In genomic region chr5:62819567-62819966, GRCm38 (mm10) we compare ENCODE assay signal across 44 mouse cellular contexts. TPM values are rescaled to one million over a fixed set of nuclear protein-coding genes. Genes with fewer than 3 reads are reported as not detected.
"Had no signal": no experiment of that assay in that cellular context is flagged by ENCODE, and none has a peak within 500 bp of the region (broad histone marks: within the 10 kb centered on the region; RNA-seq: fewer than 3 reads in every experiment).

No protein-coding gene starts in this region.

- H3K4me2 ChIP-seq: limb, embryonic 12.5 days; limb, embryonic 13.5 days; limb, embryonic 15.5 days; liver, embryonic 11.5 days; liver, embryonic 12.5 days; liver, embryonic 13.5 days; liver, embryonic 15.5 days; lung, embryonic 14.5 days; lung, embryonic 15.5 days; midbrain, embryonic 11.5 days; midbrain, embryonic 12.5 days; midbrain, embryonic 13.5 days; midbrain, embryonic 15.5 days; neural tube, embryonic 12.5 days had no signal

- H3K9ac ChIP-seq: limb, embryonic 12.5 days; limb, embryonic 13.5 days; limb, embryonic 15.5 days; liver, embryonic 12.5 days; liver, embryonic 13.5 days; liver, embryonic 14.5 days; liver, embryonic 15.5 days; liver, postnatal 0 days; lung, embryonic 14.5 days; lung, embryonic 15.5 days; midbrain, embryonic 12.5 days; midbrain, embryonic 13.5 days; midbrain, embryonic 15.5 days; neural tube, embryonic 12.5 days had no signal

- H3K4me3 ChIP-seq: limb, embryonic 10.5 days; limb, embryonic 12.5 days; limb, embryonic 13.5 days; limb, embryonic 15.5 days; liver, embryonic 12.5 days; liver, embryonic 13.5 days; liver, embryonic 15.5 days; lung, embryonic 15.5 days; megakaryocyte, embryonic 14.5 days; midbrain, embryonic 10.5 days; midbrain, embryonic 12.5 days; midbrain, embryonic 13.5 days; midbrain, embryonic 15.5 days; neural tube, embryonic 12.5 days had no signal

- DNase-seq: left cerebral cortex, postnatal 4 days; liver, embryonic 13.5 days; liver, postnatal 0 days; lung, adult 18-20 months; lung, adult 2 months; lung, embryonic 14.5 days; lung, postnatal 10 days; lung, postnatal 14 days; lung, postnatal 36 days; lung, postnatal 4 days; midbrain, embryonic 14.5 days had no signal

- H3K4me1 ChIP-seq: limb, embryonic 10.5 days; limb, embryonic 12.5 days; limb, embryonic 13.5 days; limb, embryonic 15.5 days; liver, embryonic 12.5 days; liver, embryonic 13.5 days; liver, embryonic 15.5 days; lung, embryonic 15.5 days; midbrain, embryonic 10.5 days; midbrain, embryonic 12.5 days; midbrain, embryonic 13.5 days; midbrain, embryonic 15.5 days; neural tube, embryonic 12.5 days had no signal

- H3K27me3 ChIP-seq: limb, embryonic 12.5 days; limb, embryonic 13.5 days; limb, embryonic 15.5 days; liver, embryonic 12.5 days; liver, embryonic 13.5 days; liver, embryonic 15.5 days; lung, embryonic 15.5 days; megakaryocyte, embryonic 14.5 days; midbrain, embryonic 12.5 days; midbrain, embryonic 13.5 days; midbrain, embryonic 15.5 days; neural tube, embryonic 12.5 days had no signal

- H3K27ac ChIP-seq: limb, embryonic 10.5 days; limb, embryonic 12.5 days; limb, embryonic 13.5 days; limb, embryonic 15.5 days; liver, embryonic 12.5 days; liver, embryonic 13.5 days; liver, embryonic 14.5 days; liver, embryonic 15.5 days; lung, embryonic 15.5 days; macrophage; midbrain, embryonic 10.5 days; midbrain, embryonic 12.5 days; midbrain, embryonic 13.5 days; midbrain, embryonic 15.5 days; neural tube, embryonic 12.5 days had no signal

- H3K9me3 ChIP-seq: limb, embryonic 10.5 days; limb, embryonic 12.5 days; limb, embryonic 13.5 days; limb, embryonic 15.5 days; liver, embryonic 12.5 days; liver, embryonic 13.5 days; liver, embryonic 15.5 days; lung, embryonic 15.5 days; megakaryocyte, embryonic 14.5 days; midbrain, embryonic 10.5 days; midbrain, embryonic 12.5 days; midbrain, embryonic 13.5 days; midbrain, embryonic 15.5 days; neural tube, embryonic 12.5 days had no signal

- H3K36me3 ChIP-seq: limb, embryonic 10.5 days; limb, embryonic 12.5 days; limb, embryonic 13.5 days; limb, embryonic 15.5 days; liver, embryonic 12.5 days; liver, embryonic 13.5 days; liver, embryonic 15.5 days; lung, embryonic 15.5 days; midbrain, embryonic 10.5 days; midbrain, embryonic 12.5 days; midbrain, embryonic 13.5 days; midbrain, embryonic 15.5 days; neural tube, embryonic 12.5 days had no signal

RNA-seq across cellular contexts. Expression of gene Dthd1, which starts 5.9 kb away (rescaled TPM):
- total RNA-seq: left cerebral cortex, postnatal 10 days; left cerebral cortex, postnatal 14 days; left cerebral cortex, postnatal 25 days; left cerebral cortex, postnatal 36 days; liver, adult 2 months; megakaryocyte, adult 5-6 weeks; megakaryocyte-erythroid progenitor cell, adult 5-6 weeks; monocyte, adult 5-6 weeks had no signal
- polyA plus RNA-seq: limb, embryonic 10.5 days; limb, embryonic 11.5 days; limb, embryonic 12.5 days; limb, embryonic 13.5 days; limb, embryonic 14.5 days; limb, embryonic 15.5 days; liver, adult 2 months; liver, embryonic 11.5 days; liver, embryonic 12.5 days; liver, embryonic 13.5 days; liver, embryonic 14.5 days; liver, embryonic 15.5 days; liver, embryonic 16.5 days; liver, postnatal 0 days; lung, adult 2 months; lung, embryonic 14.5 days; lung, embryonic 15.5 days; lung, embryonic 16.5 days; lung, postnatal 0 days; macrophage; midbrain, embryonic 10.5 days; midbrain, embryonic 11.5 days; midbrain, embryonic 12.5 days; midbrain, embryonic 13.5 days; midbrain, embryonic 14.5 days; midbrain, embryonic 15.5 days; midbrain, embryonic 16.5 days; midbrain, postnatal 0 days; neural tube, embryonic 11.5 days; neural tube, embryonic 12.5 days had no signal
